ENCODE assay signal across 8 mouse cellular contexts in genomic region chr17:63501091-63501490, GRCm38 (mm10). TPM values are rescaled to one million over a fixed set of nuclear protein-coding genes. Genes with fewer than 3 reads are reported as not detected.
DNase-seq lines count a peak whose midpoint lies in the region; ATAC-seq and TF ChIP-seq lines count a peak whose summit lies in the region.

No protein-coding gene starts in this region.

- 93% methylated on average over 6 of the region's 6 CpGs for WGBS in limb, embryonic 12.5 days
- WGBS in neural tube, embryonic 13.5 days = 95% methylated on average over 6 of the region's 6 CpGs

- H3K4me1 ChIP-seq in embryonic fibroblast, embryonic 13.5 days (ENCODE audit: control insufficient read depth, insufficient read depth, low read length) = peaks cover 5% of the 10 kb centered on the region; the same call in 1 of the 2 replicates
- peaks cover 25% of the 10 kb centered on the region for H3K4me1 ChIP-seq in limb, embryonic 12.5 days (replicated peaks)
- H3K4me1 ChIP-seq in neural tube, embryonic 13.5 days (replicated peaks) = peaks cover 27% of the 10 kb centered on the region

- DNase-seq in layer of hippocampus, adult 2 months (ENCODE audit: low spot score in 2 of 2) = no peak
- no peak for DNase-seq in layer of hippocampus, postnatal 25 days (ENCODE audit: extremely low spot score in 1 of 2, low spot score in 1 of 2)
- DNase-seq in right cerebral cortex, postnatal 14 days = no peak
- DNase-seq in layer of hippocampus, postnatal 14 days (ENCODE audit: low spot score in 2 of 2) = no peak
- DNase-seq in gastrocnemius, postnatal 4 days (ENCODE audit: low spot score in 2 of 2) = no peak

- no peaks in the 10 kb centered on the region for H3K36me3 ChIP-seq in limb, embryonic 12.5 days
- H3K36me3 ChIP-seq in neural tube, embryonic 13.5 days = no peaks in the 10 kb centered on the region

- H3K4me2 ChIP-seq in limb, embryonic 12.5 days = no peak overlapping the region
- peak overlapping the region; percentile 69 for H3K4me2 ChIP-seq in neural tube, embryonic 13.5 days

- H3K9me3 ChIP-seq in limb, embryonic 12.5 days = no peaks in the 10 kb centered on the region
- no peaks in the 10 kb centered on the region for H3K9me3 ChIP-seq in neural tube, embryonic 13.5 days

- no peak overlapping the region; the same call in 1 of the 2 replicates for H3K4me3 ChIP-seq in layer of hippocampus, adult 2 months
- peak overlapping the region; percentile 45 for H3K4me3 ChIP-seq in embryonic fibroblast, embryonic 13.5 days (ENCODE audit: insufficient read depth, low read length)
- peak overlapping the region; percentile 95; the same call in 1 of the 2 replicates for H3K4me3 ChIP-seq in limb, embryonic 12.5 days (replicated peaks)
- peak overlapping the region; percentile 99 for H3K4me3 ChIP-seq in neural tube, embryonic 13.5 days

- TF ChIP-seq POLR2A in embryonic fibroblast, embryonic 13.5 days (IDR thresholded peaks at IDR 0.05; ENCODE audit: low read depth, low read length) = no peak

- no peaks in the 10 kb centered on the region for H3K27me3 ChIP-seq in limb, embryonic 12.5 days
- no peaks in the 10 kb centered on the region for H3K27me3 ChIP-seq in neural tube, embryonic 13.5 days

- H3K27ac ChIP-seq in layer of hippocampus, adult 2 months = peak overlapping the region; percentile 99; the same call in 1 of the 2 replicates
- H3K27ac ChIP-seq in embryonic fibroblast, embryonic 13.5 days (ENCODE audit: insufficient read depth, low read length) = no peak overlapping the region
- no peak overlapping the region for H3K27ac ChIP-seq in limb, embryonic 12.5 days
- H3K27ac ChIP-seq in neural tube, embryonic 13.5 days (replicated peaks) = no peak overlapping the region

- no peak for TF ChIP-seq CTCF in layer of hippocampus, adult 2 months (conservative IDR thresholded peaks at IDR 0.05)
- TF ChIP-seq CTCF in embryonic fibroblast, embryonic 13.5 days (IDR thresholded peaks at IDR 0.05; ENCODE audit: borderline replicate concordance, insufficient read depth, low read length) = no peak

- H3K9ac ChIP-seq in limb, embryonic 12.5 days (replicated peaks) = no peak overlapping the region
- no peak overlapping the region for H3K9ac ChIP-seq in neural tube, embryonic 13.5 days

- ATAC-seq in limb, embryonic 12.5 days (ENCODE audit: insufficient number of reproducible peaks, insufficient read depth, low FRiP score, low TSS enrichment, low read depth) = no peak
- no peak for ATAC-seq in neural tube, embryonic 13.5 days (ENCODE audit: low read depth)

RNA-seq across cellular contexts. Expression of gene Fbxl17, which starts 1.3 kb away (rescaled TPM):
- total RNA-seq in layer of hippocampus, adult 2 months (2021) = 10 to 100 TPM; 55.3 to 58.6 TPM
- 10 to 100 TPM; 50.4 to 56.2 TPM for total RNA-seq in layer of hippocampus, postnatal 25 days (2021)
- polyA plus RNA-seq in embryonic fibroblast, embryonic 13.5 days (2011; ENCODE audit: insufficient read length, low read depth, missing spikeins) = 27.5 and 28.1 TPM in 2 replicates
- polyA plus RNA-seq in limb, embryonic 12.5 days (2016; fragmentation: Nextera tagmentation; extraction: Ambion mirVana) = 5.4 and 7.5 TPM in 2 replicates
- 8.4 and 9.2 TPM in 2 replicates for polyA plus RNA-seq in neural tube, embryonic 13.5 days (2015; fragmentation: Nextera tagmentation; extraction: Ambion mirVana)
- total RNA-seq in layer of hippocampus, postnatal 14 days (2021) = 10 to 100 TPM; 50.6 to 56.8 TPM
- 10 to 100 TPM; 31.3 to 36.7 TPM for total RNA-seq in gastrocnemius, postnatal 4 days (2021)
